Mouse (Mus musculus) adrenal gland, adult 8-10 months (tissue): Measurements from ENCODE around the gene Cd27. TPM values are rescaled to one million over a fixed set of nuclear protein-coding genes. Genes with fewer than 3 reads are reported as not detected.
A peak's percentile ranks its signal among the peaks of the same experiment; 100 is the strongest.

Experiments used
- DNase-seq: peaks from one replicate; pipeline ENCODE4 v3.0.0; 2022
- total RNA-seq, 4 experiments: library from RNA; stranded (reverse); gene quantifications; 2 replicates each; pipeline ENCODE4 v1.2.4; 2022

The Cd27 gene
- total RNA-seq, 4 experiments from 2014 or later, result 0.38 to 0.75 (median 0.64) TPM

DNA sequence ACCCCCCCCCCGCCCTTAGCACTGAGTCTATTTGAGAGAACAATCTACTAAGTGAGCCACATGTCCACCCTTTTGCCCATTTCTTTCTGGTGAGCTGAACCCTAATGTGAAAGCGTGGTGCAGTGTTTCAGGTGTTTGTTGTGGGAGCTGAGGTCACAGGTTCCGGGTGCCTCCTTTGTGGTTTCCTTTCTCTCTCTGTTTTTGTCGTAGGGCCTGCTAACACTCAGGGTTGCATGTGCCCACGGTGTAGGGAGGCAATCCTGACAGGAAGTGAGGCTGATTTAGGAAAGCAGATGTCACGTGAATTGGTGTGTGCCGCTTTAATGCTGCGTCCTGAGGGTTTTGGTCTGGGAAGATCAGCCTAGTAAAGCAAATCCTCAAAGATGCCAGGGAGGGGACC is 4.8 kb upstream of the Cd27 start:
- DNase-seq, result no peak

DNA sequence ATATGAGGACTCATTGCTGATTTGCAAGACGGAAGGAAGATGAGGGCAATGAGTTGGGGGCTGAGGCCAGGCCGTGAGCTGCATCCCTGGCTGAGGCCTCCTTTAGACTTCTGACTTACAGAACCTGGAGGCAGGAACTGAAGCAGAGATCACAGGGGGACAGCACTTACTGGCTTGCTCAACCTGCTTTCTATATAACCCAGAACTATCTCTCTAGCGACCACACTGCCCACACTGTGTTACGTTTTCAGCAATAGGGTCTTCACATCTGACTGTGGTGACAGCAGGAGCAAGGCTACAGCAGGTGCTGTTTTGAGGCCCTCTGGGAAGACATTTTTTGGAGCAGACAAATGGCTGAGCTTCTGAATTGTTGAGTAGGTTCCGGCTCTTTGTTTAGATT is 3.8 kb upstream of the Cd27 start:
- DNase-seq, result no peak

DNA sequence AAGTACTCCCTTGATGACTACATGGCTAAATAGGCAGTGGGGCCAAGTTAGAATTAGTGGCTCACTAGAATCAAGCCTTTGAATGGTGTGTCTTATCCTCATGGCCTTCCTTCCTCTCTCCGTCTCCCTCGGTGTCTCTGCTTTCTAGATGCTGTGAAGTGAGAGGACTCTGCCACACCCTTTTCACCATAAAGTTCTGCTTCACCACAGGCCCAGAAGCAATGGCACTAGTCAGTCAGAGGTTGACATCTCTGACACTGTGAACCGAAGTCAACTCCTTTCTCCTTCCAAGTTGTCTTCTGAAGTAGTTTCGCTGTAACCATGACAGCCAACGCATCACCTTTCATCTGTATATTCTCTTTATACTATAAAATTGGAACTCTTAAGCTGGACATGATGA is 2.7 kb upstream of the Cd27 start:
- no peak for DNase-seq

DNA sequence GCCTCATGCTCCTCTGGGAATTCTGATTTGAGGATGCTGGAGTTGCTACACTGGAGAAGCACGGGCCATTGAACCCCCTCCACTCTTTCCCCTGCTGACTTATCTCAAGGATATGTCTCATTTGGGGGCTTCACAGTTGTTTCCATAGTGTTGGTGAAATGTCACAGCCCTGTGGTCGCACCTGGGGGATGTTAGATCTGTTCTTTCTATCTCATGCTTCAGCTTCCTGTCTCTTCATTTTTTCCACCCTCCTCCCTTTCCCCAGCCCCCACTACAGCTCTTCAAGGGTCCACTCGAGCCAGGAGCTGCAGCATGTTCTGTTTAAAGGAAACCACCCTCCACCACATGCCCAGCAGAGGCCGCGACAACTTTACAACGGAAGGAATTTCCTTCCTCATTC is 1.6 kb upstream of the Cd27 start:
- no peak for DNase-seq

DNA sequence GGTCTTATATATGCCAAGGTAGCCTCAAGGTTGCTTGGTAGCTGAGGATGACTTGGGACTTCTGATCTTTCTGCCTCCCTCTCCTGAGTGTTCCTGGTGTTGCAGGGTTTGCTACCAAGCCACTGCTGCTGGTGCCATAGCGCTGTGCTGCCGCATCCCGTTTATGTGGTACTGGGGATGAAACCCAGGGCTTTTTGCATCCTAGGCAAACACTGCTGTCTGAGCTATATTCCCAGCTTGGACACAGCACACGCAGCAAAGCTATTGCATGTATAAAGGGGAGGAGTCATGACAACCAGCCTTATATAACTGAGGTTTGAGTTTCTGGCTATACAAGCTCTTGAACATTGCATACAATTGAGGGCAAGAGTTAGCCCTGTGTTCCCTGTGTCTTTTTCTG is 611 bp upstream of the Cd27 start:
- DNase-seq, result no peak

DNA sequence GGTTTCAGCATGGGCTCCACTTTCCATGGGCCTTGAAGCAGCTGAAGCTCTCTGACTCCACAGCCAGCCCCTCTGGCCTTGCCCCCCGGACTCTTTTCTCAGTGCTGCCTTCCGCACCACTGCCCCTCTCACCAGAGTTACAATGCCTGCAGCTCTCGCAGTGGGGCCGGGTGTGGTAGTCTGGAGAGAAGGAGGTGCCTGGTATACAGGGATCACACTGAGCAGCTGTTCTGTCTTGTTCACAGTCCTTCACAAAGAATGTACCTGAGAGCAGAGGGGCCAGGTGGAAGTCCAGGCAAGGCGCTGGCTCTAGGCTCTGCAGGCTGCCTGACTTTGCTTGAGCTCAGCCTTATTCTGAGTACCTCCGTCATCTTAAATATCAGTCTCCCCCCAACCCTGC is 469 bp downstream of the Cd27 start:
- no peak for DNase-seq

DNA sequence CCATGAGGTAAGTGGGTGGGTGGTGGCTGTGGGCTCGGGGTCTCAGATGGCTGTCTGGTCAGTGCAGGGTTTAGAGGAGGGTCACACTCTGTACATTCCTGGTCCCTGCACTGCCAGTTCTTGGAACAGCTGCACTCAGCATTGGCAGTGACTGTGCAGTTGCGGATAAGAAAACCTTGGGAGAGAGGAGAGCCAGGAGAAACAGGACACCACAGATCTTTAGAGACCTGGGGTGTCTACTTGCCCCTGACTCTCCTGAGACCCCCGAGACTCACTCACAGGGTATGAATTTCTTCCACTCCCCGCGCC is 2.3 kb downstream of the Cd27 start:
- no peak for DNase-seq

DNA sequence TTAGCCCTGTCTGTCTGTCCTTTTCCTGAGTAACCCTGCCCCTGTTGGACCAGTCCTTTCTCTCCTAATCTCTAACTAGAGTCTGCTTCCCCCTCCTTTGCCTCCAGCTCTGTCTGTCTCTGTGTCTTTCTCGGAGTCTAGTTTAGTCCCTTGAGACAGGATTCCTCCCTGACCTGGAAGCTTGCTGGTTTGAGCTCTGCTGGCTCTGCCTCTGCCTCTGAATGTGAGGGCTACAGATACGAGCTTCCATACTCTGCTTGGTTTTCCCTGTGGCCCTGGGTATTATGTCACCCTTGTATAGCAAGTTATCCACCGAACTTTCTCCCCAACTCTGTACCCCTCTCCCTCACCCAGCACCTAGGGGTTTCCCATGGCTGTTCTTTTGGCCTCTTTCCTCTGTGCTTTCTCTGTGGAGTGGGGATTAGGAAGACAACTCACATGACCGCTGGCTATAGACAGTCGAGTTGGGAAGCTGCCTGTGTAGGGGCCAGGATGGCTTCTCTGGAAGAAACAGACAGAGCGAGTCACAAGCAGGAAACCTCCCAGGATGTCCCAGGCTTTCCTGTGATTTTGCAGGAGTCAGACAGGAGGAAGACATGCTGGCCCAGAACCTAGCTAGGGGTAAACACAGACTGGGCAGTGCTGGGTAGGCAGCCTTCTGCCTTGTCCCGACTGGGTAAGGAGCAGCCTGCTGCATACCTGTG is 2.8 kb downstream of the Cd27 start:
- DNase-seq, result no peak

DNA sequence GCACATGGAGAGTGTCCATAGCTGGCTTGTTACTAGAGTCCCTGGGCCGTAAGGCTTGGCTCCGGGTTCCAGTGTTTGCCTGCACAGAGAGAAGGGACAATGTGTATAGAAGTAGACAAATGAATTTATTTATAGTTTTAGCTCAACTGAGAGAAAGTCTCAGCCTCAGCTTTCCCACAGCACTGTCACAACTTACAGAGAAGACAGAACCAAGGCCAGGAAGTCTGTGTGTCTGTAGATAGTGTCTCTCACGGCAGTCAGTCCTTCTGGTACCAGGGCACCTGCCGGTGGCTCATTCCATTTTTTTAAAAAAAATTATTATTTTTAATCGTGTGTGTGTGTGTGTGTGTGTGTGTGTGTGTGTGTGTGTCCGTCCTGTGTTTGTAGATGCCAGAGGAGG is 4.3 kb downstream of the Cd27 start:
- no peak for DNase-seq

DNA sequence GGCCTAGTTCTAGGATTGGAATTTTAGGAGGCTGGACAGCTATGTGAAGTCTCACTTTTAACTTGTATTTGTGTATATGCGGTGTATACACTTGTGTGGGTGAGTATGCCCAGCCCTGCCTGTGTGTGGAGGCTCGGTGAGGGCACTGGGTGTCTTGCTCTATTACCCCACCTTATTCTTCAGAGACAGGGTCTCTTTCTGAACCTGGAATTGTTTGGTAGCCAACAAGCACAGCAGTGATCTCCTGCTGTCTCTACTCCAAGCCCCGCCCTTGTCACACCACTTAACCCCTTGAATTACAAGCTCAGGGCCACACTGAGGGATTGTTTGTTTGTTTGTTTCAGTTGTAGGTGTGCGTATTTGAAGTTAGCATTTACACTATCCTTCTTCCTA is 4.8 kb downstream of the Cd27 start:
- no peak for DNase-seq

DNA sequence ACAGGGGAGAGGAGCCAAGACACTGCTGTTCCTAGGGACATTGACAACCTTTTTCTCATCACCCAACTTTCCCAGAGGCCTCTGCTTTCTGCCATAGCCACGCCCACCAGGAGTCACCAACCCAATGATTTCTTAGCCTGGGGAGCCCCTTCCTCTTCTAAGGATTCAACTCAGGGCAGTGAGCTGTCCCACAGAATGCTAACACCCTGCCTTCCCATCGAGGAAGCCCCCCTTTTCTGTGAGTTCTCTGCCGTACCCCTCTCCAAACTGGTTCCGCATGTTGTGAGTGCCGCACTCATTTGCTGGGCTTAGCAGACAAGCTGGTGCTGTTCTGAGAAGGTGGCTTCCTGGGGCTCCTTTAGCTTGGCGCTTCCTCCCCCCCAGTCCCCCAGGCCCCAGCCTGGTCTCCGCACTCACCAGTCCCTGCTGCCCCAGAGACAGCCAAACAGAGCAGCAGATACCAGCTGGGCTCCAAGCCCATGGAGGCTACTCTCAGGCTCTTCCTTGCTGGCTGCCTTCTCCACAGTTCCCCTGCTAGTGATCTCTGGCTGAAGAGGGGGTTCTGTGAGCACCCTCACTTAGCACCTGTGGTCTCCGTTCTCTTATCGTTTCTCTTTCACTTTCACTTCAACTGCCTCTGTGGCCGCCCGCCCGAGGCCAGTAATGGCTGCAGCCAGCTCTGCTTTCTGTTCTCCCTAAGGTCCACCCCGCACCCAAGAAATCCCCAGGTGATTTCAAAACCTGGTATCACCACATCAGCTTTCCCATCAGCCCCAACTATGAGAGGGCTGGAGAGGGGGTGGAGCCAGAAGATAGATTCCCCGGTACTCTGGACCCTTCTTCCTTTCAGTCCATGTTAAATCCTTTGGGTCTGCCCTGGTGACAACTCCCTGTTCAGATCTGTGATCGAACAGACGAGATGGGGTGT is 5.4 kb downstream of the Cd27 start, which contains the start of gene Tapbpl:
Gene Tapbpl, minus strand, starts transcription at position 744 of the 928 bp plus-strand sequence.
- DNase-seq, result peak; percentile 60

DNA sequence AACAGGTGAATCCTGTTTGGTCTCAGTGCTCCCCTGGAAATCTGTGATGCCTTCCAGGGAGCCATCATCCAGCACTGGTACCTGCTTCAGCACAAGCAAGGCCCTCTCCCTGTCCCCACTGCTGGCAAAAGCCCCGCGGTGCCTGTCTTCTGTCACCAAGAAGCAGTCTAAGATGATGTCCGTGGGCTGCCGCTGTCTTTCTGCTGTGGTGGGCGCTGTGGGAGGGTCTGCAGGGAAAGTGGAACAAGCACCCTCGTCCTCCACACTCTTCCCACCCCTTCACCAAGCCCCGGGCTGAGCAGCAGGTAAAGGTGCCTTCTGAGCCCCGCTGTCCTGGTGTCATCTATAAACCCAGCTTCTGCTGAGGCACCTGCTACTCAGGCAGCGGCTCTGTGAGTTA is 6.2 kb downstream of the Cd27 start:
- no peak for DNase-seq

DNA sequence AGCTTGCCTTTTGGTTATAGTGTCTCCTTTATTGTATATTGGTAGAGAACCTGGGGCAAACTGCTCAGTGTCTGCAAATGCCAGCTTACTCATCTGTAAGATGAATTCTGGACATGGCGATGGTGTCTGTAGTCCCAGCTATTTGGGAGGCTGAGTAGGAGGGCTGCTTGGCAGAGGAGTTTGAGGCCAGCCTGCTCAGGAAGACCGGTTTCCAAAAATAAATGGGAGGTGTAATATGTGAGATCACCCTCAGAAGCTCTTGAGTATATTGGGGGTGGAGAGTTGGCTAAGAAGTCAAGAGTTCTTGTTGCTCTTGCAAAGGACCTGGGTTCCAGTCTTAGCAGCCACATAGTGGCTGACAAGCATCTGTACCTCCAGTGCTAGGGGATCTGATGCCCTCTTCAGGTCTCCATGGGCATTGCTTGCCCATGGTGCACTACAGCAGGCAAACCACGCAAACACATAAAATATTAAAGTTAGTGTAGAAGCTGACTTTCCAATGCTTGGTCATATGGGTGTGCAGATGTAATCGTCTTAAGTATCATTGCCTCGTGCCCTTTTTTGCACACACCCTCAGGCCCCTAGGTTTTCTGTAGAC is 11.2 kb downstream of the Cd27 start:
- DNase-seq, result no peak

DNA sequence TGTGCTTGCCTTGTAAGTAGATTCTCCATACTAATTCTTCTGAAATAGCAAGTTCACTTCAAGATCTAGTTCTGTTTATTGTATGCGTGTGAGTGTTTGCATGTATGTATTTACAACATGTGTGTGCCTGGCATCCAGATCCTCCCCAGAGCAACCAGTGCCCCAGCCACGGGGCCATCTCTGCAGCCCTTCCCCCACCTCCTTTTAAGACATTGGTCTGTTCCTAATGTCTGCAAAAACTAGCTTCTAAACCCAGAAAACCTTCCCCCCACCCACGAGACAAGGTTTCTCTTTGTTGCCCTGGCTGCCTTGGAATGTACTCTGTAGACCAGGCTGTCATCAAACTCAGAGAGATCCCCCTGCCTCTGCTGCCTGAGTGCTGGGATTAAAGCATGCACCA is 14.2 kb downstream of the Cd27 start:
- DNase-seq, result no peak

DNA sequence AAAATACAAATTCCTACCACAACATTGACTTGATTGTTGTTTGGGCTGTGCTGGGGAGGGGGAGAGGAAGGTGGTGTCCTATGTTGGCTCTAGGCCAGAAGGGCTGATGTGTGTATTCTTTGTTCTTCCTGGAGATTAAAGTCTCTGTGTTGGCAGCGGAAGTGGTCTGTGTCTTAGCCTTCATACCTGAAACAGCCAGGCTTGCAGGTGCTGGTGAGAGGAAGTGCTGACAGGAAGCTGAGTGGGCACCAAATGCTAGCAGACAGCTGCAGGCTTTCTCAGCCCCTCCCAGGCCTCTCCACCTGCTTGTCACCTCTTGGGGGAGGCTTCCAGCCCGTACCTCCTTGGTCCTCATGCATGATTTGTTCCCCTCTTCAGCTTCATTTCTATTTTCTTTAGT is 14.7 kb downstream of the Cd27 start:
- DNase-seq, result no peak

DNA sequence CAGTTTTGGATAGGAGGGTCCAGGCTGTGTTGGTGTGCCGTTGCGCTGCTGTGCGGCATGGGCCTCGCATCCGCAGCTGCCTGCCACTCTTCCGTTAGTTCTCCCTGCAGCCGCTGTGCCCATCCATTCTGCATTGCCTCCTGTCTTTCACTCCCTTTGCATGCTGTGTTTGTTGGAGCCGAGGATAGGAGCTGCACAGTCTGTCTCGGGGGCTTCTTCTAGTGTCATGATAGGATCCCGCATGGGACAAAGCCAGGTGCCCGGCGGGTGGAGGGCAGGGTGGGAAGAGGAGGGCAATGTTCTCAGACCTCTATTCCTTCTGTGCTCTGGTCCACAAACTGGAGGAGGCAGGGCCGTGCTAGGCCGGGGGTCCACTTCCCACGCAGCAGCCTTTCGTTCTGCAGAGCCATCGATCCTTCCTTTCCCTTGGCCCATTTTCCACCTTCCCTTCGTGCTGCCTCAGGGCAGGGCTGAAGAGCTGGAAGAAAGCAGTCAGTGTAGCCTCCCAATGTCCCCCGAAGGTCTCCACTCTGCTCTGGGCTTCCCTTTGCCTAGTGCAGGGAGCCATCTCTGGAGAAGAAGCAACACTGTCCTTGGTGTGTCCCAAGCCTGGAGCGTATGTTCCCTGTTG is 15.6 kb downstream of the Cd27 start:
- DNase-seq, result no peak

DNA sequence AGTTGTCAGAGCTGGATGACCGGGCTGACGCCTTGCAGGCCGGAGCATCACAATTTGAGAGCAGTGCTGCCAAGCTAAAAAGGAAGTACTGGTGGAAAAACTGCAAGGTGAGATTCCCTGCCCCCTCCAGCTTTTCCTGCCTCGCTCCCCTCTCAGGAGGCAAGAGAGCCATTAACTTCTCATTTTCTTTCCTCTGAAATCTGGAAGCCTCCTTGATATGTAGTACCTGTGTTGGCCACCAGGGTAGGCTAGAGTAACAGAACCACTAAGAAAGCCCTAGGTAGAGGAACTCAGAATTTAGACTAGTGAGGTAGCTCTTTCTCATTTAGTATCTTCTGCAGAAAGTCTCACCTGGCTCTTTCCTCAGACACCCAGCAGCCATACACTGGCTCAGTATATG is 17.8 kb downstream of the Cd27 start:
- DNase-seq, result no peak

DNA sequence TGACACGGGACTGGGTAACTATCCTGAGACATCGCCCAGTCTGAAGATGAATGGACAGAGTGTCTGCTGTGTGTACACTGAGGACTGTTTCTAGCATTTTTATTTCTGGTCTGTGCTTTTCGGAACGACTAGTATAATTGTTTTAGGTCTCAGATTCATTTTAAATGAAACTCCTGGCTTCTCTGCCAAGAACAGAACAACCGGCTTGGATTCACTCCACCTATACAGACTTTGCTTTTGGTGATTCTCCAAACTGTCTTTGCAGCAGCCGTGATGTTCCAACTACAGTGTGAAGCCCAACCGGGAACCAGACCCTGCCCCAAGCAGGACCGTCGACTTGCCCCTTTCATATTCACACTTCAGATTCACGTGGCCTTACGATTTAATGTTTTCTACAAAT is 18.9 kb downstream of the Cd27 start:
- DNase-seq, result no peak

DNA sequence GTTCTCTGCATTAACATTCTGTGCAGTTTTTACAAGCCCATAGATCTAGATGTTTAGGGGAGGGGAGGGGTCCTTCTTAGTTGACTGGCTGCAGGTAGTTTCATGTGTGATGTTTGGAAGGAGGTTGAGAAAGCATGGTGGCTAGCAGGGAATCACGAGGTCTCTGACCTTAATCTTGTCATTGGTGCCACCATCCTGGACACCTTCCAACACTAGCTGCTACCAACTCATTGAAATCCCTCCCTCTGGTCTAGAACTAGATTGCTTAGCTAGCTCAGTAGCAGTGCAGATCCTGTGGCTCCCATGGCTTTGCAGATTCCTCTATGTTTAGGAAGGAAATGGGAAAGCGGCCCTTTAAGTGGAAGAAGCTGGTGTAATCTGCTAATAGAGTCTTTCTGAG is 19.9 kb downstream of the Cd27 start:
- DNase-seq, result no peak

DNA sequence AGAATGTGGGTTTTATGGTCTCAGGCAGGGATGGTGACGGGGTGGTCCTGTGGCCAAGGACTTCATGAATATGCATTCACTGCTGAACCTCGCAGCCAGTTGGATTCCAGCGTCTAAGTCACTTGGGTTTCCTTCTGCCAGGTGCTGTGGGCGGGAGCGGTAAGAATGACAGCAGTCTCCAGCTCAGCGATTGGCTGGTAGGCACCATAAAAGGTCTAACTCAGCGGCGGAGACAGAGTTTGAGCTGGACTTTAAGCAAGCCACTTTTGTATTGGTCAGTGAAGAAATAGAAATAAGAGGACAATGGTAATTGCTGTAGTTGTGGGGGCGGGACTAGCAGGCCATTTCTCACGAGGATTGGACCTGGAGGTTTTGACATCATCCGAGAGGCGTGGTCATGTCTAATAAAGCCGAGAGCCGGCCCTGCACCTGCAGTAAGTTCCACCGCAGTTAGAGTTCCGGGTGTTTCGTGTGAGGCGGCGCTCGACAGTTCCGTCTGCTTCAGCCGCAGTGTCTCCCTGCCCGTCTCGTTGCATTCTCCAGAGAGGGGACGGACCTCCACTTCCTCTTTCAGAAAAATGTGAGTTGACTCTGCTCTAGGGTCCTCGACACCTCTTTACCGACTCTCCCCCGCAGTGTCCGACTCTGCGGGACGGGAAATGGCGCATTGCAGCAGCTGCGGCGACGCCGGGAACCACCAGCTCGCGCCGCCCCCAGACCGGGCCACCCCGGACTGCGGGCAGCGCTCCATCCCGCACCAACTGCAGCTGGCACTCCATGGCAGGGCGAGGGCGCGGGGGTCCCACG is 21.5 kb downstream of the Cd27 start, which contains the start of gene Vamp1:
Gene Vamp1, plus strand, starts transcription at position 404 of the 807 bp plus-strand sequence.
- DNase-seq, result peak; percentile 96

DNA sequence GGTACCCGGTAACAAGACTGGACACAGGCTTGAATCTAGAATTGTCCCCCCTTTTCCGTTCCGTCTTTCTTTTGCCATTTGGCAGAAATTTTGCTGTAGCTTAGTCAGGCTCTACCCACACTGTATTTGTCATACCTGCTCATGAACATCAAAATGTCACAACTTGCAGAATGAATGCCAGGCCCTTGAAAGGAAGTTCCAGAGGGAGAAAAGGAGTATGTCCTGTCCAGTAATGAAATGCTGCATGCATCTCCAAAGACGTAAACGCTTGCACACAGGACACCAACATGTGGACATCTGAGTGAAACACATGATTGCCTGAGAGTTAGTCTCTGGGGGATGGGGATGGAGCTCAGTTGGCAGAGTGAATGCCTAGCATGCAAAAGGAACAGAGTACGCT is 23.1 kb downstream of the Cd27 start:
- no peak for DNase-seq

DNA sequence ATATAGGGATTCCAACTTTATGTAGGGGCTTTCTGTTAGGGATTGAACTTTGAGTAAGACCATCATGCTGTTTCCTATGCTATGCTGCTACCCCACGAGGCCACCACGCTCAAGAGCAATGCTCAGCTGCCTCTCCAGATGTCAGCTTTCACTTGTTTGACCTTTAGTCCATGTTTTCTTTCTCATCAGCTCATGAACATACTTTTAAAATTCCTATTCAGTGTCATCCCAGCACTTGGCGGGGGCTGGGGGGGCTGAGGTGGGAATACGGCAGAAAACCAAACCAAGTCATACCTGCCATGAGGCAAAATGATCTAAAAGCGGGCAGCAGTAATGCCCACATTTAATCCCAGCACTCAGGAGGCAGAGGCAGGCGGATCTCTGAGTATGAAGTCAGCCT is 23.7 kb downstream of the Cd27 start:
- DNase-seq, result no peak
